Mouse (Mus musculus) Patski (cell line): ENCODE measurements at regions not wholly inside any gene's neighbourhood (a gene's known extent, or its start where the extent isn't known, plus 50 kb on each side); places are given as distances from the start of the nearest gene placed in this dataset.
"Not testable (repeated sequence)": the region's sequence is repeated elsewhere in the genome, so short reads cannot be mapped to it uniquely, and the experiment has no call there.

Source experiments
- ATAC-seq: fragments of 100-300 bp; one replicate; pipeline ENCODE4 v1.8.0; 2021
- CTCF ChIA-PET: fragments of 350-600 bp; sonication (Branson Sonifier 250); formaldehyde crosslinking; loops from one replicate; lab custom pipeline; 2022; ENCODE audit warnings: inconsistent platforms; lab: Charles Lee
- POLR2A ChIA-PET: fragments of 350-600 bp; sonication (Branson Sonifier 250); formaldehyde crosslinking; loops from one replicate; lab custom pipeline; 2022; ENCODE audit warnings: antibody characterized with exemption, inconsistent platforms; lab: Charles Lee
- DNase-seq: peaks from one replicate; pipeline ENCODE4 v3.0.0-alpha.2; 2011; ENCODE audit warnings: low read depth, low spot score
- H3K27me3 ChIP-seq: fragments of 371-371 bp; one replicate; pipeline ENCODE4 v1.5.1; 2021
- CTCF ChIP-seq: fragments of 100-300 bp; IDR thresholded peaks from one replicate; pipeline ENCODE4 v1.5.1; 2021
- in situ Hi-C: fragments of 300-500 bp; cut with MboI; formaldehyde crosslinking; loops from 3 replicates; pipeline ENCODE4 v1.11.1; 2018; ENCODE audit warnings: low pct_unique_long_range_greater_than_20kb, mixed read lengths

DNA sequence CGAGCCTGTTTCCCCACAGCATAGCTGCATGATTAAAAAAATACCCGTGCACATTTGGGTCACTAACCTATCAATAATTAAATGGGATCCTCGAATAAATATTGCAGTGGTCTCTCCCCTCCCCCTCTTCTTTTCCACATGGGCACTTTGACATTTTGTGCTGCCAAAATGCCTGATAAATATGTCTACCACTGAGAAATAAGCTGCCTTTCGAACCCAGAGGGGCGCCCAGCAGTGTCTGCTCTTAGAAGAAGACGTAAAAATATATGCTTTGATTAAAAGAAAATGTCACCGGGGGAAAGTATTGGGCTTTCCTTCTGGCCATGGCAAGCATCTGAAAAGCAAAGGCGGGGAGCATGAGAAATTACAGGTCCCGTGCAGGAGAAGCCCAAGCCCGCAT lies 152.6 kb upstream of the Frmd4a start:
- no peak for DNase-seq

DNA sequence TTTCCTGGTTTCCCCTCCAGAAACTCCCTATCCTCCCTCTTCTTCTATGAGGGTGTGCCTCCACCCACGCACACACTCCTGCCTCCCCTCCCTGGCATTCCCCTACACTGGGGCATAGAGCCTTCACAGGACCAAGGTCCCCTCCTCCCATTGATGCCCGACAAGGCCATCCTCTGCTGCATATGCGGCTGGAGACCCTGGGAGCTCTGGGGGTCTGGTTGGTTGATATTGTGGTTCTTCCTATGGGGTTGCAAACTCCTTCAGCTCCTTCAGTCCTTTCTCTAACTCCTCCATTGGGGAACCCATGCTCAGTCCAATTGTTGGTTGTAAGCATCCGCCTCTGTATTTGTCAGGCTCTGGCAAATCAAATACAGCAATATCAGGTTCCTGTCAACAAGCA lies 150.8 kb upstream of the Frmd4a start:
- H3K27me3 ChIP-seq, result peaks cover 30% of the 10 kb centered on the region
- DNase-seq, POLR2A ChIA-PET, CTCF ChIA-PET, in situ Hi-C loops, ATAC-seq: not testable (repeated sequence)

More for the DNA sequence above, 152.6 kb upstream of the Frmd4a start:
- ChIA-PET CTCF (no interaction called here), POLR2A (no interaction called here)
- ATAC-seq, result no peak
- in situ Hi-C loops, result no loop called here
- TF ChIP-seq CTCF, result no peak
- H3K27me3 ChIP-seq, result peaks cover 22% of the 10 kb centered on the region

DNA sequence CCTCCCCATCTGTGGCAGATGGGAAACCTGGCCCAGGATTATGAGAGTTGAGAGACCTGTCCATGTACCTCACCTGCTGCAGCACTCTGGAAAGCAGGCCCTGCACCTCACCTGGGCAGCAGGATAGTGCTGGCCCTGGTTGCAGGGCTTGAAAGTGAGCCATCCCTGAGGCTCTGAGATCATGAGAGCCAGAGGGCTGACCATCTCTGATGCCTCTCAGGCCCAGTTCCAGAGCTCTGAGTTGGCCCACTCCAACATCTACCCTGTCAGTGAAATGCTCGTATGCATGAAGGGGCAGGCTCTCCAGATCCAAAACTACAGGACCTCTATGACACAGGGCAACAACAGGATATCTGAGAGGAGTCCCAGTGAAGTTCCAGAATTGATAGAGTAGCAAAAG lies 147.8 kb upstream of the Frmd4a start:
- in situ Hi-C loops, result no loop called here
- no peak for DNase-seq
- CTCF ChIA-PET, result no interaction called here
- POLR2A ChIA-PET, result no interaction called here
- peaks cover 18% of the 10 kb centered on the region for H3K27me3 ChIP-seq
- TF ChIP-seq CTCF, result no peak
- ATAC-seq, result no peak

DNA sequence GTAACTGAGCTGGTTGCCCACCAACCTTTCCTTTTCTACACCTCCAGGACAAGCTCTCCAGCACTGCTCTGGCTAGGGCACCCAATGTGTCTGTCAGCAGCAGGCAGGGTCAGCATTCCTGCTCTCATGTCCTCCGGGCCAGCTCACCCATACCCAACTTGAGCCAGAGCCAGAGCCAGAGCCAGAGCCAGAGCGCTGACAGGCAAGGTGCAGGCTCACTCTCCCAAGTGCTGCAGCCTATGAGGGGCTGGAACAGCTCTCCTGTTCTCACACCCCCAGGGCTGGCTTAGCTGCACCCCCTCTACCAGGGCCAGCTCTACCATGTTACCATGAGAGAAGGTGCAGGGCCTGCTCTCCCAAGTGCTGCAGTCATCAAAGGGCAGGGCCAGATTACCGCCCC lies 145.8 kb upstream of the Frmd4a start:
- TF ChIP-seq CTCF, result no peak
- peaks cover 20% of the 10 kb centered on the region for H3K27me3 ChIP-seq
- DNase-seq, result no peak
- no peak for ATAC-seq
- ChIA-PET CTCF (interaction anchor here (1.3 kb wide), 1 partner anchor 8 kb away, joined by 3 read pairs; no protein-coding TSS in a partner anchor), POLR2A (no interaction called here)
- in situ Hi-C loops, result no loop called here

DNA sequence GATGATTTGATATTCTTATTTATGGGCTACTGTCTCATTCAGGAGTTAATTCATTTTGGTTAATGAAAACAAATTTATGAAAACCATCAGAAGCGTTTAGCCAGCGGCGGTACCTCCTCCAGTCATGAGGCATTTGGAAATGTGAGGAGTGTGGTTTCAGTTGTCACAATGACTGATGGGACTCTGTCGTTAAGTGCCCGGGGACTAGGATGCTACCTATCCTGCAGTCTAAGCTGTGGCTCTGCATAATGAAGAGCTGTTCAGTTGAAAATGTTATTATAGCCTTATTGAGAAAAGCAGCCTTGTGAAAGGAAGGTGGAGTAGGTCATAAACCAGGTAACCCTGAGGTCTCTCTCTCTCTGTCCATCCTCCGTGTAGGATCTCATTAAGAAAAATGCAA lies 130.5 kb upstream of the Frmd4a start:
- DNase-seq (no peak), ATAC-seq (no peak)
- in situ Hi-C loops, result no loop called here
- no peak for TF ChIP-seq CTCF
- POLR2A ChIA-PET, result interaction anchor here (0.6 kb wide), 1 partner anchor 836 kb away, joined by 3 read pairs; no protein-coding TSS in a partner anchor
- H3K27me3 ChIP-seq, result peaks cover 20% of the 10 kb centered on the region
- CTCF ChIA-PET, result no interaction called here

- TF ChIP-seq CTCF, result no peak
- ChIA-PET POLR2A (no interaction called here), CTCF (interaction anchor here (0.7 kb wide), 1 partner anchor 9 kb away, joined by 3 read pairs; no protein-coding TSS in a partner anchor)
- H3K27me3 ChIP-seq, result peaks cover 23% of the 10 kb centered on the region
- in situ Hi-C loops, result no loop called here
- no peak for DNase-seq
- ATAC-seq, result no peak
These were observed 129.6 kb upstream of the Frmd4a start for GRCm38 (mm10) chr2:3887845-3888433.

DNA sequence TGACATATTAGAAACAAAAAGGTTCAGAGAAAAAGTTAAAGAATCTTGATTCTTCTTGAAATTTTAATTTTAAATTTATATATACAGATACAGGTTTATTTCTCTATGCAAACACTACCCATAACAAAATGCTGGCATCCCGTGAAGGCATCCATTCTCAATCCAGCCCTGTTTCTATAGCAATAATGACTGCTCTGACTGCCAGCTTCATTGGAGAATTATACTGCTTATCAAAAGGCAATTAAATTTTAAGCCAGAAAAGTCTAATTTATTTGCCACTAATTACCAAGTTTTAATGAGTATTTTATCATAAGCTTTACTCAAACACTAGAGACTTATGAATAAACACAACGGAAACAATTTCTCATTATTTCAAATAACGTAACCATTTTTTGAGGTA lies 128.1 kb upstream of the Frmd4a start:
- in situ Hi-C loops, result no loop called here
- H3K27me3 ChIP-seq, result peaks cover 25% of the 10 kb centered on the region
- ATAC-seq (no peak), DNase-seq (no peak)
- TF ChIP-seq CTCF, result no peak
- ChIA-PET CTCF (no interaction called here), POLR2A (no interaction called here)

DNA sequence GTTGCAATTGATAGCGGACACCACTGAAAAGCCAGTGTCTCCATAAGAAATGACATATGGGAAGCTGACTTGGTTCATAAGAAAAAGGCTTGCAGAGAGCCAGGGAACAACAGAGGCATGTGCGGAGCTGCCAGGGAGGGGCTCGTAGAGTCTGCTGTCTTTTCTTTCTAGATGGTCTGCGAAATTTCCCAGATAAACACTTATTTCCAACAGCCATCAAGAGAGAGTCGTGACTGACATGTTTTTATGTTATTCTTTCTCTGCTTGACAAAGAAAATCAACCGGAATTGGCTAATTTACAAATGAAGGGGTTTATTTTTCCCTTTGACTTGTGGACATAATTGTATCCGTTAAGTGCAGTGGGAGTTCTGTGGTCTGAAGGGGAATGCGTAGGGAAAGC lies 127.1 kb upstream of the Frmd4a start:
- ChIA-PET POLR2A (no interaction called here), CTCF (no interaction called here)
- no peak for TF ChIP-seq CTCF
- in situ Hi-C loops, result no loop called here
- peaks cover 26% of the 10 kb centered on the region for H3K27me3 ChIP-seq
- no peak for ATAC-seq
- no peak for DNase-seq

GRCm38 (mm10) chr2:3907026-3907425 lies 110.5 kb upstream of the Frmd4a start:
- H3K27me3 ChIP-seq, result peaks cover 21% of the 10 kb centered on the region
- no peak for TF ChIP-seq CTCF
- in situ Hi-C loops, result no loop called here
- ChIA-PET CTCF (no interaction called here), POLR2A (no interaction called here)
- no peak for DNase-seq
- ATAC-seq, result no peak

DNA sequence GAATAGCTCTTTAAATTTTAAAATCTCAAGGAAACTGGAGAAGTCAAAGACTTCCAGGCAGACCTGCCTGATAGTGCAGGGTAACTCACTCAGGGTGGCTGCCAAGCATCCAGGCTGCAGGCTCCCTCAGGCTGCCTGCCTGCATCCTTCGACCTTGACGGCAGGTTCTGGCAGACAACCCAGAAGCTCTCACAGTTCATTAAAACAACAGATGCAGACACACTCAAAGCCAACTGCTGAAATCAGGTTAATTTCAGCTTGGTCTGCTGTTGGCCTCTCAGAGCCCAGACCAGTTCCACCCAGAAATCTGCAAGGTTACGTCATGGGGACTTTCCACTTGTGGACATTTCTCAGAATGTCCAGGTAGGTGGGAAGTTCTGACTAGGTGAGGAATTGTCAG lies 109.3 kb upstream of the Frmd4a start:
- peaks cover 24% of the 10 kb centered on the region for H3K27me3 ChIP-seq
- CTCF ChIA-PET, result no interaction called here
- in situ Hi-C loops, result no loop called here
- no peak for TF ChIP-seq CTCF
- no peak for ATAC-seq
- no peak for DNase-seq
- POLR2A ChIA-PET, result no interaction called here

DNA sequence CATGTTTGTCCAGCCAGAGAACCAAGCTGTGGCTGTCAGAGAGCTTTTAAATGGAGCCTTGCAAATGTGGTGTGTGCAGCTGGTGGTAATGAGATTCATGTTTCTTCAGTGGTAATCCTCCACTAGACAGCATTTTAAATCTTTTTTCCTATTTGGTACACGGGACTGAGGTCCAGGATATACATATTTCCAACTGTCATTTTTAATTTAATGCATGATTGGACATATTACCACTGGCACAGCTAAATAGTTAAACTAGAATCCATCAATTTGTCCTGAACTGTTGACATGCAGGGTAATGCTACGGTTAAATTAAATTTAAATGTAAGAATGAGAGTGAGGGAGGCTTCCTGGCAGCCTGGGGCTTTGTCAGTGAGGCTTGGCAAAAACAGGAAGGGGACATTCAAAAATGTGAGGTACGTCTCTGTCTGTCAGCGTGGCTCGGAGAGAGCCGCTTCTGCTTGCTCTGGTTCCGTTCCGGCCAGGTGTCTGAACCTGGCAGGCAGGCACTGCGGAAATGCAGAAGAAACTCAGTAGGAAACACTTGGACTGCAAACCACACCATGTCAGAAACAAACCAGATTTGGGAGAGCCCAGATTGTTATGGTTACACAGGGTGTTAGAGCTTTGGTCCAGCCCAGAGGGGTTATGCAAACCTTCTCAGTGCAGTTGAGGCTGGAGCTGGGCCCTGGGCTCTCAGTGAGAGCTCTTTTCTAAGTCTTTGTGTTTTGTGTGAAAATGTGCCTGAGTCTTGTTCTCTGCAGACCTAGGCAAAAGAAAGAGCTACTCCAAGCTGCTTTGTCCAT lies 107.2 kb upstream of the Frmd4a start:
- CTCF ChIA-PET, result no interaction called here
- TF ChIP-seq CTCF, result no peak
- in situ Hi-C loops, result no loop called here

More for the DNA sequence above, 107.2 kb upstream of the Frmd4a start:
- POLR2A ChIA-PET, result no interaction called here
- H3K27me3 ChIP-seq, result peaks cover 21% of the 10 kb centered on the region
- DNase-seq (no peak), ATAC-seq (no peak)
